Mouse (Mus musculus) heart, postnatal 10 days (tissue): ENCODE measurements around the gene Vmn1r220. TPM values are rescaled to one million over a fixed set of nuclear protein-coding genes. Genes with fewer than 3 reads are reported as not detected.
"Not testable (repeated sequence)": the region's sequence is repeated elsewhere in the genome, so short reads cannot be mapped to it uniquely, and the experiment has no call there.

Source experiments
- DNase-seq, 2 experiments: peaks; one replicate each; pipeline ENCODE4 v3.0.0; 2021
- intact Hi-C: fragments of 180-260 bp; cut with DNase I; formaldehyde crosslinking; loops from one replicate; pipeline ENCODE4 v1.15.1; 2025
- total RNA-seq, 2 experiments: library from RNA; stranded (reverse); gene quantifications; 2 replicates each; pipeline ENCODE4 v1.2.3; 2021

The Vmn1r220 gene
- not detected for total RNA-seq

DNA sequence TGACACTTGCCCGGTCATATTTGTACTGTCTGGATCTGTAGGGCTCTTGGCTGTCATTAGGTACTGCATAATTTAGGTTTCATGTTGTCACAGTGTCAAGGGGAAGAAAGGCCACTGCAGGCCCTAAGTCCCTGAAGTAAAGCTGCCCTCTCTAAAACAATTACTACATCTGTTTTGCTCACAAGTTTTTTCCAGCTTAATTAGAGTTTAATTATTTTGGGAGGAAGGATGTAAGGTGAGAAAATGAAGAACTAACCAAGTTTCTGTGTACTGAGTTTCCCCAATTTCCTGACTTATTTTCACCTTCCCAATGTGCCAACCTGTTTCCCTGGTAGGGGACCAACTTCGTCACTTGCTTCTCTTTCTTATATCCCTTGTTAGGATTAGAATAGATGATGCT, at the start of gene Vmn1r220:
Vmn1r220 (minus strand) TSS at position 101 of the 400 bp plus-strand sequence.
- DNase-seq: no peak
- intact Hi-C loops: no loop called here

DNA sequence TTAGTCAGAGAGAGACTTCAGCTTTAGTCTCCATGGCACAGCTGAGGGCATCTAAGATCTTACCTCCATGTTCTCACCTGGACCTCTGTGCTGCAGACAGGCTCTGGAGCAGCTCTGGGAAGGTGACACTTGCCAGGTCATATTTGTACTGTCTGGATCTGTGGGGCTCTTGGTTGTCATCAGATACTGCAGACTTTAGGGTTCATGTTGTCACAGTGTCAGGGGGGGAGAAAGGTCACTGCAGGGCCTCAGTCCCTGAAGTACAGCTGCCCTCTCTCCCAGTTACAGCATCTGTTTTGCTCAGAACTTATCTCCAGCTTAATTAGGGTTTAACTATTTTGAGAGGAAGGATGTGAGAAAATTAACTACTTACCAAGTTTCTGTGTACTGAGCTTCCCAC, 48.1 kb upstream of the Vmn1r220 start, which contains the start of gene Vmn1r222:
Vmn1r222 (minus strand) TSS at position 101 of the 400 bp plus-strand sequence.
- intact Hi-C loops: not testable (repeated sequence)

DNA sequence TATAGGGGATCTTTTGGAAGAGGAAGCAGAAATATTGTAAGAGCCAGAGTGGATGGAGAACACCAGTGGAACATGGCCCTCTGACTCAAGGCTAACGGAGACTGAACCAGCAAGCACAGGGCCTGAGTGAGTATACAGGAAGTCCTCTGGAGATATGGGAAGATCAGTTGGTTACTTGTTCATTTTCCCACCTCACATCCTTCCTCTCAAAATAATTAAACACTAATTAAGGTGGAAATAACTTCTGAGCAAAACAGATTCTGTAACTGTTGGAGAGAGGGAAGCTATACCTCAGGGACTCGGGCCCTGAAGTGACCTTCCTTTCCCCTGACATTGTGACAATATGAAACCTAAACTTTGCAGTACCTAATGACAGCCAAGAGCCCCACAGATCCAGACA, 26.1 kb upstream of the Vmn1r220 start, which contains the start of gene Vmn1r221:
Vmn1r221 (plus strand) TSS at position 301 of the 400 bp plus-strand sequence.
- DNase-seq, intact Hi-C loops: not testable (repeated sequence)

More for the DNA sequence above, 48.1 kb upstream of the Vmn1r220 start, which contains the start of gene Vmn1r222:
- DNase-seq: not testable (repeated sequence)

DNA sequence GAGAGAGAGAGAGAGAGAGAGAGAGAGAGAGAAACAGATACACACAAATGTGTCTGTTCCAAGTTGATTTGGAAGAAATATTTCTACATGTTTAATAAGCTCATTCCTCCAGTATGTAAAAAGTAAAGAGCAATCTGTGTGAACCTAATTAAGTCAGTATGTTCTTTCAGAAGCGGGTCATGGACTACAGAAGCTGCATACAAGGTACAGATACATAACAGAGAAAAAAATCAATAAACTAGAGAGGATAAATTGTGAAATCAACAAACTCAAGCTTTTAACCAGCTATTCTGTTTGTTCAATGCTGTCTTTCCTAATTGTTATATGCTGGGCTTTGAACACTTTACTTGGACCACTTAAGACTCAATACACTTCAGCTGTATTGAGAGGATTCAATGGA, 16.1 kb upstream of the Vmn1r220 start:
- intact Hi-C loops, DNase-seq: not testable (repeated sequence)

DNA sequence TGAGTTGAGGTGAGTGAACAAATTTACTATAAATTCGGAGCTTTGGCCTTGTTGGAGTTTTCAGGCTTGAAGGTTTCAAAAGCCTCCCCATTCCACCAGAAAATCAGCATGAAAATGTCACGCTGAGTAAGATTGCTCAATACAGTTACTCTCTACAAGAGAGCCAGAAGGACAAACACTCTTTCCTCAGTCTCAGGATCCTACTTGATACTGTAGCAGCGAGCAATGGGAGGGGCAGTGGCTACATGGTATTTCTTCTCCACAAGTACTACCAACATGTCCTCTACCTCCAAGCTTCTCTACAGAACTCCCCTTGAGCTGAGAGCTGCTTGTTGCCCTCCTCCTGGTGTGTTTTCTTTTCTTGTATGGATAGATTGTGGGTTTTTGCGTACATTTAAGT, 21.3 kb downstream of the Vmn1r220 start:
- intact Hi-C loops, DNase-seq: not testable (repeated sequence)

DNA sequence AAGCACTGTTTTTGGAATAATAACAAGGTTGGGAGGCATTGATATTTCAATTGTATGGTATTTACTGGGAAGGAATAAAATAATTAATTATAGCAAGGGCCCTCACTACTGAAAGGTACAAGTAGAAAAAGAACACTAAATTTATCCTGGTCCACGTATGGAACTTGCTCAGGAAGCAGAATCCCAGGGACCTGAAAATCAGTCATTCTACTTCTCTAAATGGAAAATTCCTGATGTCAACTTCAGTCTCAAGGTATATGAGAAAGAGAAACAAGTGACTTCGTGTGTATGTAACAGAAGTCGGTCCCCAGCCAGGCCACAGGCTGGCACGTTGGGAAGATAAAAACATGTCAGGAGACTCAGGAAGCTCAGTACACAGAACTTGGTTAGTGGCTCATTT, 28.8 kb downstream of the Vmn1r220 start, which contains the start of gene Vmn1r219:
Vmn1r219 (plus strand) TSS at position 301 of the 400 bp plus-strand sequence.
- no peak for DNase-seq
- intact Hi-C loops: no loop called here

DNA sequence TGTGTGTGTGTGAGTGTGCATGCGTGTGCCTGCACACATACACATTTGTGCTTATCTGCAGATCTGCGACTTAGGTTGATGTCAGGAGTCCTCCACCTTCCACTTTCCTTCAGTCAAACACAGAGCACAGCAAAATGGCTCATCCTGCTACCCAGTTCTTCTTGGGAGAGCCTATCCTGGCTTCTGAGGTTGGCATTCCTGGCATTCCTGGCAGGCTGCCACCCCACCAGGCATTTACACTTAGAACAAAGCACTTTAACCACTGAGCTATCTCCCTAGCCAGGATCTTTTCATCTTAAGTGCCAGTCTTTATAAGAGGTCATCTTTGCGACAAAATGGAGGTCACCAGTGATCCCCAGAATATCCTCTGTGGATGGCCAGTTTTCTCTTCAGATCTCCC, 29.9 kb downstream of the Vmn1r220 start:
- intact Hi-C loops: no loop called here
- peak; percentile 8 to 17 for DNase-seq

DNA sequence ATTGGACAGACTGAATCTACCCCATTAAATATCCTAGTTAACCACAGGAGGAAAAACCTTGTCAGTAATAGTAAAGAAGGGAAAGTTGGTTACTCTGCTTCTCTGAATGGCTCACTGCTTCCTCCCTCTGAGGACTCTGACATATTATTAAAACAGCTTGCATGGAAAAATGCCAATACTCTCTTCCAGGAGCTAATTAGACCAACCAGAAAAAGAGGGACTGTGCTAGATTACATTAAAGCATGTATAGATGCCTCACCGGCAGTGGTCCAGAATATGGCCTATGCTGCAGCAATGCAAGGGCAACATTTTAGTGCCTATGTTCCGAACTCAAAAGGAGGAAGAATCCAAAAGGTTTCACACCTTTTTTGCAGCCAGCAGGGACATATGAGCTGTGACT, 48.9 kb downstream of the Vmn1r220 start:
- DNase-seq: no peak
- intact Hi-C loops: no loop called here

DNA sequence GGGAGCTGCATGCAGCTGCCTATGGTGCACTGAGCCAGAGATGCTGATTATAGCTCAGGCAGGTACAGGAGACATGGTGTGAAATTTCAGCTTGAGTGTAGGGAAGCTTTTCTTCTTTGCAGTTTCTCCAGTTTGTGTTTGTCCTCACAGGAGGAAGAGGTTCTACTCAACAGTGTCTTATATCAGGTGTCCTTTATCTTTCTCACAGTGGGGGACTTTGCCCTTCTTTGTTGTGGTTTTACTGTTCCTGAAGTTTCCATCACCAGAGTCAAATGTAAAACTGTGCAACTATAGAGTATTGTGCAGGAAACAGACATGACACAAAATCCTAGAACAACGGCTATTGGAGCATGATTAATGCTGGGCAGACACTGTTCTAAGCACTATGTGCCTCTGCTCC, 54.3 kb downstream of the Vmn1r220 start:
- intact Hi-C loops: no loop called here
- DNase-seq: no peak

DNA sequence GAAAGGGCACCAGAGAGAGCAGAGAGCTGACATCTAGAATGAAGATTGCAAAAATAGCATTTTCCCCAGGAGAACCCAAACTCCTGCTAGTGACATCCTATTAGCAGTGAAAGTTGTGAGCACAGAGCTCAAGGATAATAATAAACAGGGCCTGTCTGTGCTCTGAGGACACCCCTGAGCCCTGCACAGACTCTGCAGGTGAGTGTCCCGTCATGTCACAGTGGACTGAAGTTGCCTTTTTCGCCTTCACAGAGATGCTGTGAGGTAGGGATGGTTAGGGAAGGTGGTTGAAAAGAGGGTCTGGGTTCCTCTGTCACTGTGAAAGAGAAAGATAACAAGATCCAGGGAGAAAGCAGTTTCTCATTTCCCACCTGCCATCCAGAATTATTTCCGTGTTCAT, 54.7 kb downstream of the Vmn1r220 start, which contains the start of gene Vmn1r218:
Vmn1r218 (plus strand) TSS at position 57 of the 400 bp plus-strand sequence.
- no peak for DNase-seq
- intact Hi-C loops: no loop called here

Other genes starting within 250 kb of the Vmn1r220 start
- gene Vmn1r213, start 180.3 kb downstream of the Vmn1r220 start, total RNA-seq: not detected
- not detected for gene Vmn1r214, start 157.6 kb downstream of the Vmn1r220 start, total RNA-seq
- gene Vmn1r215, start 120.0 kb downstream of the Vmn1r220 start, total RNA-seq: not detected
- not detected for gene Vmn1r217, start 69.7 kb downstream of the Vmn1r220 start, total RNA-seq
- not detected for gene Vmn1r218, start 54.8 kb downstream of the Vmn1r220 start, total RNA-seq
- gene Vmn1r219, start 28.7 kb downstream of the Vmn1r220 start, total RNA-seq: not detected
- not detected for gene Vmn1r221, start 26.2 kb upstream of the Vmn1r220 start, total RNA-seq
- not detected for gene Vmn1r222, start 48.0 kb upstream of the Vmn1r220 start, total RNA-seq
- not detected for gene Vmn1r223, start 59.2 kb upstream of the Vmn1r220 start, total RNA-seq
- 10 to 100 TPM; 18.9 to 21.7 TPM for gene Zfp322a, start 181.2 kb upstream of the Vmn1r220 start, total RNA-seq
- gene Abt1, start 235.9 kb upstream of the Vmn1r220 start, total RNA-seq: 1 to 10 TPM; 5.3 to 5.6 TPM